Mouse (Mus musculus): Measurements from ENCODE around the gene Rcn3.

- no peak for TF ChIP-seq CTCF (IDR thresholded peaks at IDR 0.05; ENCODE audit: borderline replicate concordance, insufficient read depth, low read length)
- TF ChIP-seq POLR2A (IDR thresholded peaks at IDR 0.05; ENCODE audit: low read depth, low read length) = no peak
Observed at GRCm38 (mm10) chr7:45097479-45097878, 5.5 kb upstream of the Rcn3 start.

Data from embryonic fibroblast, embryonic 13.5 days (primary cell).